Mouse (Mus musculus) ES-Bruce4 (cell line): ENCODE measurements around the gene Atp2b4. TPM values are rescaled to one million over a fixed set of nuclear protein-coding genes. Genes with fewer than 3 reads are reported as not detected.

Experiments used
- H3K27ac ChIP-seq: 2 replicates; pipeline ENCODE4 v1.5.1; 2012; ENCODE audit warnings: low read length, inconsistent platforms; ENCODE audit not compliant: insufficient read depth
- H3K27me3 ChIP-seq: 2 replicates; pipeline ENCODE4 v1.6.1; 2012; ENCODE audit warnings: mild to moderate bottlenecking, low read length, inconsistent platforms; ENCODE audit not compliant: control insufficient read depth, poor library complexity, insufficient read depth, severe bottlenecking
- H3K36me3 ChIP-seq: 2 replicates; pipeline ENCODE4 v1.6.1; 2012; ENCODE audit warnings: inconsistent platforms, mild to moderate bottlenecking, low read length, moderate library complexity; ENCODE audit not compliant: control insufficient read depth, poor library complexity, insufficient read depth, severe bottlenecking
- H3K4me1 ChIP-seq: one replicate; pipeline ENCODE4 v1.8.1; 2011; ENCODE audit warnings: low read length; ENCODE audit not compliant: control insufficient read depth, insufficient read depth
- H3K4me3 ChIP-seq: 2 replicates; pipeline ENCODE4 v1.5.1; 2011; ENCODE audit warnings: low read depth, mild to moderate bottlenecking, low read length
- H3K9ac ChIP-seq: 2 replicates; pipeline ENCODE4 v1.6.1; 2012; ENCODE audit warnings: low read depth, mild to moderate bottlenecking, inconsistent platforms; ENCODE audit not compliant: poor library complexity, severe bottlenecking
- H3K9me3 ChIP-seq: replicated peaks from 2 replicates; pipeline ENCODE4 v1.6.1; 2012; ENCODE audit warnings: mild to moderate bottlenecking, low read length, inconsistent platforms; ENCODE audit not compliant: control insufficient read depth, poor library complexity, insufficient read depth, severe bottlenecking
- CTCF ChIP-seq: IDR thresholded peaks from one replicate; pipeline ENCODE4 v1.8.1; 2011; ENCODE audit warnings: low read depth, low read length
- EP300 ChIP-seq: IDR thresholded peaks from 2 replicates; pipeline ENCODE4 v1.6.1; 2011; ENCODE audit warnings: low read depth, low read length; ENCODE audit not compliant: insufficient read depth
- POLR2A ChIP-seq: IDR thresholded peaks from one replicate; pipeline ENCODE4 v1.8.1; 2011; ENCODE audit warnings: low read length; ENCODE audit not compliant: insufficient read depth
- polyA plus RNA-seq: library from polyadenylated mRNA; stranded (reverse); fragments of >200 nt; gene quantifications from 2 replicates; pipeline ENCODE4 v1.2.4, GENCODE M21; 2011; ENCODE audit warnings: low read depth; ENCODE audit not compliant: missing spikeins, insufficient read depth, insufficient read length

The Atp2b4 gene
- polyA plus RNA-seq, 1 experiment, result 16.1 TPM

- Histone ChIP-seq H3K36me3 (no peaks in the 10 kb centered on the region), H3K4me3 (no peak overlapping the region), H3K9me3 (no peaks in the 10 kb centered on the region), H3K27ac (peak overlapping the region; percentile 97), H3K4me1 (peaks cover 15% of the 10 kb centered on the region), H3K27me3 (no peaks in the 10 kb centered on the region), H3K9ac (peak overlapping the region; percentile 68)
- TF ChIP-seq POLR2A (no peak), EP300 (peak; percentile 89; the same call in 1 of the 2 replicates), CTCF (no peak)
Measured at GRCm38 (mm10) chr1:133694301-133694700, 106.5 kb downstream of the Atp2b4 start.

GRCm38 (mm10) chr1:133693536-133694114 lies 107.2 kb downstream of the Atp2b4 start:
- Histone ChIP-seq H3K9ac (peak overlapping the region; percentile 68), H3K4me3 (peak overlapping the region; percentile 31), H3K4me1 (peaks cover 15% of the 10 kb centered on the region)

GRCm38 (mm10) chr1:133692195-133692594 lies 108.6 kb downstream of the Atp2b4 start:
- Histone ChIP-seq H3K4me3 (no peak overlapping the region), H3K27ac (peak overlapping the region; percentile 67), H3K9ac (0 out of 2 replicates have a peak overlapping the region, but pooled peaks have one; percentile 26), H3K36me3 (no peaks in the 10 kb centered on the region), H3K9me3 (no peaks in the 10 kb centered on the region), H3K4me1 (peaks cover 15% of the 10 kb centered on the region), H3K27me3 (no peaks in the 10 kb centered on the region)
- TF ChIP-seq POLR2A (no peak), EP300 (peak; percentile 71; the same call in 1 of the 2 replicates)

More at GRCm38 (mm10) chr1:133693536-133694114, 107.2 kb downstream of the Atp2b4 start:
- TF ChIP-seq EP300 (peak; percentile 94), POLR2A (no peak)
- H3K27me3 ChIP-seq, result no peaks in the 10 kb centered on the region
- H3K27ac ChIP-seq, result peak overlapping the region; percentile 97
- H3K9me3 ChIP-seq, result no peaks in the 10 kb centered on the region
- no peaks in the 10 kb centered on the region for H3K36me3 ChIP-seq

- peaks cover 15% of the 10 kb centered on the region for H3K4me1 ChIP-seq
- H3K36me3 ChIP-seq, result no peaks in the 10 kb centered on the region
- no peak overlapping the region for H3K4me3 ChIP-seq
- H3K9ac ChIP-seq, result peak overlapping the region; percentile 42
- H3K27me3 ChIP-seq, result no peaks in the 10 kb centered on the region
- no peak for TF ChIP-seq EP300
- TF ChIP-seq POLR2A, result no peak
- TF ChIP-seq CTCF, result no peak
- peak overlapping the region; percentile 67; the same call in 1 of the 2 replicates for H3K27ac ChIP-seq
- no peaks in the 10 kb centered on the region for H3K9me3 ChIP-seq
Measured at GRCm38 (mm10) chr1:133691046-133691445, 109.8 kb downstream of the Atp2b4 start.

- H3K4me3 ChIP-seq, result no peak within 1 kb of the TSS
- H3K36me3 ChIP-seq, result no peaks in the 10 kb centered on the region
- H3K27ac ChIP-seq, result peak within 1 kb of the TSS; percentile 67; the same call in 1 of the 2 replicates
- H3K9me3 ChIP-seq, result no peaks in the 10 kb centered on the region
- no peaks in the 10 kb centered on the region for H3K27me3 ChIP-seq
- peak within 1 kb of the TSS; percentile 42 for H3K9ac ChIP-seq
- peaks cover 12% of the 10 kb centered on the region for H3K4me1 ChIP-seq
- no peak for TF ChIP-seq CTCF
- no peak for TF ChIP-seq POLR2A
- TF ChIP-seq EP300, result no peak
Measured at GRCm38 (mm10) chr1:133689897-133690296, 110.9 kb downstream of the Atp2b4 start, which contains the start of gene Lax1. Lax1 (minus strand) TSS chr1:133690108.

GRCm38 (mm10) chr1:133688301-133688700 lies 112.5 kb downstream of the Atp2b4 start:
- Histone ChIP-seq H3K36me3 (no peaks in the 10 kb centered on the region), H3K4me1 (peaks cover 9% of the 10 kb centered on the region), H3K27me3 (no peaks in the 10 kb centered on the region), H3K9me3 (no peaks in the 10 kb centered on the region), H3K27ac (no peak overlapping the region), H3K4me3 (no peak overlapping the region), H3K9ac (no peak overlapping the region)
- TF ChIP-seq EP300 (no peak), POLR2A (no peak), CTCF (no peak)
